Mouse (Mus musculus) testis, postnatal 10 days (tissue): ENCODE data around the gene Vdac2.

Experiments
- DNase-seq: peaks from one replicate; pipeline ENCODE4 v3.0.0; 2021; ENCODE audit warnings: low spot score

Vdac2 gene

DNA sequence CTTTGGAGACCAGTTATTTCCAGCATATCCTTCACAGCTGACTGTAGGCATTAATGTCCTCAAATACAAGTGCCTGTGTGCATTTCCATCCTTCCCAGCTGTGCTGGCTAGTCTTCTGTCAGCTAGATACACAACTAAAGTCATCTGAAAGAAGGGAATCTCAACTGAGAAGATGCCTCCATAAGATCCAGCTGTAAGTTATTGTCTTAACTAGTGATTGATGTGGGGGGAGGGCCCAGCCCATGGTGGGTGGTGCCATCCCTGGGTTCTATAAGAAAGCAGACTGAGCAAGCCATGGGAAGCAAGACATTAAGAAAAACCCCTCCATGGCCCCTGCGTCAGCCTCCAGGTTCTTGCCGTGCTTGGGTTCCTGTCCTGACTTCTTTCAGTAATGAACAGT lies at the start of gene Vdac2:
Gene Vdac2, plus strand, starts transcription at position 301 of the 400 bp plus-strand sequence.
- DNase-seq, result no peak

DNA sequence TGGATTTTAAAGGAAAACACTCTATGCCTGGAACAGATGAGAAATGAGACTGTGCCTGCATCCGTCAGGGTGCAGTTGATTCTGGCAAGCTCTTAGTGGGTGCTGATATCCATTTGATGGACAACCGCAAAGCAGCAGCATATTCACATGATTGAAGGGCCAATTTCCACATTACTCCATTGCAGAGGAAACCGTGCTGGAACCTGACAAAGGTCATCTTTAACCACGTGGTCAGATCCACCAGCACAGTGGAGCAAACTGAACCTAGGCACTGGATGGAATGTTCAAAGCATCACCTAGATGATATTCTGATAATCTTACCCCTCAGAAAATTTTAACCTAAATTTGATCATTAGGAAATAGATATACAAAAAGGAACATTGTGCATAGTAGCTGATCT lies 48.8 kb upstream of the Vdac2 start:
- DNase-seq, result no peak

DNA sequence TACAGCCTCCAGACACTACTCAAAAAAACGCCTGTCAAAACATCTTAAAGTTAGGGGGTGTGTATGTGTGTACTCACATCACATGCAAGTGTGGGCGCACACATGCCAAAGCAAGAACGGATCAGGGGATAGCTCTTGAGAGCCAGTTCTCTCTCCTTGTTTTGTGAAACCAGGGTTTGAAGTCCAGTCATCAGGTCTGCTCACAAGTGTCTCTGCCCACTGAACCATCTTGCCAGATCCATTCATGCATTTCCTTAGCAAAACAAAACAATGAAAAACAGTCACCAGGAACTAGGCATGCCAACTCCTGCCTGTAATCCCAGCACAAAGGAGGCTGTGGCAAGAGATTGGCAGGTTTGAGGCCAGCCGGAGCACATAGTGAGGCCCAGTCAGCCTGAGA lies 38.5 kb upstream of the Vdac2 start:
- DNase-seq, result no peak

DNA sequence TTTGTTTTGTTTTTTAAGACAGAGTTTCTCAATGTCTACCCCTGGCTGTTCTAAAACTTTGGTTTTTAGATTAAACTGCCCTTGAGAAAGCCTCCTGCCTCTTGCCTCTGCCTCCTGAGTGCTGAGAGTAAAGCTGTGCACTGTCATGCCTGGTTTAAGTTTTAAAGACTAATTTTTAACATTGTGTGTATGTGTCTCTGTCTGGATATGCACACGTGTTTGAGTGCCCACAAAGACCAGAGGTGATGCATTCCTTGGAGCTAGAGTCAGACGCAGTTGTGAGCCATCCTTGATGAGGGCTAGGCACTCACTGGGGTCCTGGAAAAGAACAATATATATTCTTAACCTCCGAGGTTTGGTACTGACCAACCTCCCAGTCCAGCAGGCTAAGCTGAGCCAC lies 37.7 kb upstream of the Vdac2 start:
- DNase-seq, result no peak

DNA sequence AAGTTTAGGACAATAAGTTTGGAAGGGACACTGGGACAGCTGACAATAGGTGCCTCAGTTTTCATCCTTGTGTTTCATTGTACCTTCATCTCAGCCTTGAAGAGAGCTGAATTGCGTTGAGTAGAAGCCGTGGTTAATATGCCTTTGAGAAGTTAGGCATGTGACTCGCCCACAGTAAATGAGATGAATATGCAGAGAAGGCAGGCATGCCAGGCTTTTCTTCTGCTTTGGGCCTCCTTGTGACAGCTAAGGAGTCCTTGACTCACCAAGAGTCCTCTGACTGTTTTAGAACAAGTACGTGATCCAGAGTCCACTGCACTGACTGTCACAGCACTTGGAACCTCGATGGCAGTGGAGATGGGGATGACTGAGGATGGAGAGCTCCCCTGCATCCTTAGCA lies 36.9 kb upstream of the Vdac2 start:
- no peak for DNase-seq

DNA sequence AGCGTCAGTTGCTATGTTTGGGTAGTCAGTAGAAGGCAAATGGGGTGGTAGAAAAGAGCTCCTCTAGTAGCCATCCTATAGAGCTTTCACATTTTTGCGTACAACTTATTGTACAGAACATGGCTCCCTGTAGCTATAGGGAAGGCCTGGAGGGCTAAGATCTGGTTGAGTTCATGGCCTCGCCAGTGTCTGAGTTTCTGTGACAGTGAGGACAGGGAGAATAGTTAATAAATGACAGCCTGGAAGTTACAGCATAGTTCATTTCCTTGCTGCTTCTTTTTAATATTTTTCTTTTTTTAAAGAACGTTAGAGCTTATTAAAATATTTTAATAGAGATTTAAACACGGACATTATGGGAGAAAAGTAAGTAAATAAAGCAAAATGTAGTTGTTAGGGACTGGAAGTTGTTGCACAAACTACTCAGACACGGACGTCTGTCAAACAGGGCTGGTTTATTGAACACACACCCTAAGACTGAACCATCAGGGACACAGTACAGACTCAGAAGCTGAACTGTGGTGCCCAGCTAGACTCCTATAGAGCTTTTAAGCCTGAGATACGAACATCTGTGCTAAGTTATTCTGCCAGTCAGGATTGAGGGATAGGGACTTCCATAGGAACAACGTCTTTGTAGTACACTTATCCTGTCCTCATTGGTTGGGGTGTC lies 34.3 kb upstream of the Vdac2 start:
- no peak for DNase-seq

DNA sequence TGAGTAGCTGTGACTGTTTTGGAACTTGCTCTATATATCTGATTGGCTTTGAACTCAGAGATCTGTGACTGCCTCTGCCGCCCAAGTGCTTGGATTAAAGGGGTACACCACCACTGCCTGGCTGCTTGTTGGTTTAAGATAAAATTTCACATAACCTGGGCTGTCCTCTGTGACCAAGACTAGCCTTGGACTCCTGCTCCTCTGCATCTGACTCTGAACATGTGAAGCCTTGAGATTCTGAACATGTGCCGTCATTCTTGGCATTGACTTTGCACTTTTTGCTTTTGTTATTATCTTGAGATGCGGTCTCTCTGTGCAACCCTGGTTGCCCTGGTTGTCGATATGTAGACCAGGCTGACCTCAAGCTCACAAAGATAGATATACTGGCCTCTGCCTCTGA lies 33.3 kb upstream of the Vdac2 start:
- DNase-seq, result no peak

DNA sequence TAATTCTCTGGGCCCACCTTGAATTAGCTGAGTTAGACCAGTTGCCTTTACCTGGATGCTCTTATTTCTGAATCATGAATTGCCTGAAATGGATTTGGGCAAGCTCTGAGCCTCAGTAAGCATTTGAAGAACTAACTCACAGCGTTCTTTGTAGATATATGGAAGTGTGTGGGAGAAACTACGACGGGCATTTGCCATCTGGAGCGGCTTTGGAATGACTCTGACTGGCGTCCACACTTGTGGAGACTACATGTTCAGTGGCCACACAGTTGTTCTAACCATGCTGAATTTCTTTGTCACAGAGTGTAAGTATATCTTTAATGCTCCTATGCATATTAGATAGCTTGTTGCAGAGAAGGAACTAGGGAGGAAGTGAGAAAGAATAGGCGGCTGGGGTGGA lies 32.8 kb upstream of the Vdac2 start:
- DNase-seq, result no peak

DNA sequence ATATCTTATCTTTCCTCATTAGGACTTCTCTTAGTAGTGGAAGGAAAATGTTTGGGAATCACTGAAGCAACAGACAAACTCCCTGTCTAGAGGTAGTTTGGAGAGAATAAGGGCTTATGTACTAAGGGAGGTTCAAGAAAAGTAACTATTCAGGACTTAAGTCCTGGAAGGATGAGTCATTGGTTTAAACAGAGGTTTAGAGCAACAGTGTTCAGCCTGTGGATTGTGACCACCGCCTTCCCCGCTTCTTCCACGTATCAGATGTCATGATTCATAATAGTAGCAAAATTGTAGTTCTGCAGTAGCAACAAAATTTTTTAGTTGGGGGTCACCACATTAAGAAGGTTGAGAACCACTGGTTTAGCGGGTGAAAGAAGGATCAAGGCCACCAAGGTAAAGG lies 24.4 kb upstream of the Vdac2 start:
- no peak for DNase-seq

DNA sequence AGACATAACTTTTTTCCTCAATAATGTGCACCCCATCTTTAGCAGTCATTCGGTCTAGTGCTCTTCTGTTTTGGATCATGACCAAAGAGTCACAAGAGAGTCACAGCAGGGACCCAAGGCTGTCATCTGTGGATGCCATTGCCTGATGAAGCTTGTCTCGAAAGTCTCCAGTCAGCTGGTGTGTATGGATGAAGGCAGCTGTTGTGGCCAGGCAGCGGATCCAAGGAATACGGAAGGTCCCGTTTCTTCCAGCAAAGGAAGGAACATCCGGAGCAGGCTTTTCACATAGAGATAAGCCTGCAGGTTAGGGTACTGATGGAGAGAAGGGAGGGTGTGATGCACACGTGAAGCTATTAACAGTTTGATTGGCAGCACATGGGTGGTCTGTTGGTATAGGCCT lies 23.4 kb upstream of the Vdac2 start:
- no peak for DNase-seq

DNA sequence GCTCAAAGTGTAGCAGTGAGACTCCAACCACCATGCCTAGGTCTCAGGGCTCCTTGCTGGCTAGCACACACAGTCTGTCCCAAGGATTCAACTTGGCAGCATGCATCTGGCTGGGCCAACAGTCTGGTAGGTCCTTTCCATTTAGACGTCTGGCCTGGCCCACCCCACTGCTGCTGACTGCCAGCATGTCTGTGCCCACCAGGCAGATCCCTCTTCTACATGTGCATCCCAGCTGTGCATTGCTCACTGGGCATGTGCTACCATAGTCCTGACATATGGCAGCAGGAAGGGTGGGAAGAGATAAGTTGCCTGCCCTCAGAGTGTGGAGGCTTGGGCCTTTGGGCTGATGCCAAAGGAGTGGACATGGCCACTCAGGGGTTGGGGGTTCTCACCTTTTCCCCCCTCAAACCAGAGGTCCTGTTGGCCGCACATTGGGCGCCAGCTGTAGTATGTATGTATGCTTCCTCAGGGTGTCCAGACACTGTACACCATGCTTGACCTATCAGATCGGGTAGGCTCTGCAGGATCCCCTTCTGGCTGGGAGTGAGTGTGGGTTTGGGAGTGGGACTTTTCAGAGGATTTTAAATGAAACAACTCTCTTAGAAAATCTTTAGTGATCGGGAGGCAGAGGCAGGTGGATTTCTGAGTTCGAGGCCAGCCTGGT lies 22.4 kb upstream of the Vdac2 start:
- no peak for DNase-seq

DNA sequence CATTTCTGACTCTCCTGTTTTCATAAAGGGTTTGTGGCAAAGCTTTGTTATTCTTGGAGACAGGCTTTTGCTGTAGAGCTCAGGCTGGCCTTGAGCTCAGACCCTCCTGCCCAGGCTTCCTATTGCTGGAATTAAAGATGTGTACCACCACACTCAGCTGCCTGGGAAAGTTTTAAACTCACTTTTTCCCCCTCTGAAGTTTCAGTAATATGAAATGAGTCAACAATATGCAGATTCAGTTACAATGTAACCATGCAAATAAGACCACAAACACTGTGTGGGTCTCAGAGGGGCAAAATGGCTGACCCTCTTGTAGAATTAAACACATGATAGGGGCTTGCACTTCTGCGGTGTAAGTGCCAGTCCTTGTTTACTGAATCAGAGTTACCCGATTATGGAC lies 18.8 kb upstream of the Vdac2 start:
- DNase-seq, result no peak

DNA sequence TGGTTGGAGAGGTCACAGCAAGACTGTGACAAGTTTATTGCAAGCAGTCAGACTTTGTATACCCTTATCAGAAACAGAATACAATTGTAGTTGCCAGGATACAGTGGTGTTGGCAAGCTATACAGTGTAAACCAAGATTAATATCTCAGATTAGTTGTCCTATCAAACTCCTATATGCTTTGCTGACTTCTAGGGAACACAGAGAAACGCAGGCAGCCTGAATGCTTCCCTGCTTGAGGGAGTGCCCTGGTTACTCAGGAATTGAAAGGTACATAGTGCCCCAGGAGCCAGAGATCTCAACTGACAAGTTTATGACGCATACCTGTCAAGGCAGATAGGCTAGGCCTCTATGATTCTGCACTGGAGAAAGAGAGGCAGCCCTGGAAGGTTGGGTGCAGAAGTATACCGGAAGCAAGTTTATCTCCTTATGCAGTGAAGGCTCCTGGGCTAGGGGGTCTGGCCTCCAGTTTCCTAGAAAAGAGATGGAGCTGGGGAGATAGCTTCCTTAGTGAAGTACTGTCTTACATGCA lies 18.3 kb upstream of the Vdac2 start:
- DNase-seq, result no peak

DNA sequence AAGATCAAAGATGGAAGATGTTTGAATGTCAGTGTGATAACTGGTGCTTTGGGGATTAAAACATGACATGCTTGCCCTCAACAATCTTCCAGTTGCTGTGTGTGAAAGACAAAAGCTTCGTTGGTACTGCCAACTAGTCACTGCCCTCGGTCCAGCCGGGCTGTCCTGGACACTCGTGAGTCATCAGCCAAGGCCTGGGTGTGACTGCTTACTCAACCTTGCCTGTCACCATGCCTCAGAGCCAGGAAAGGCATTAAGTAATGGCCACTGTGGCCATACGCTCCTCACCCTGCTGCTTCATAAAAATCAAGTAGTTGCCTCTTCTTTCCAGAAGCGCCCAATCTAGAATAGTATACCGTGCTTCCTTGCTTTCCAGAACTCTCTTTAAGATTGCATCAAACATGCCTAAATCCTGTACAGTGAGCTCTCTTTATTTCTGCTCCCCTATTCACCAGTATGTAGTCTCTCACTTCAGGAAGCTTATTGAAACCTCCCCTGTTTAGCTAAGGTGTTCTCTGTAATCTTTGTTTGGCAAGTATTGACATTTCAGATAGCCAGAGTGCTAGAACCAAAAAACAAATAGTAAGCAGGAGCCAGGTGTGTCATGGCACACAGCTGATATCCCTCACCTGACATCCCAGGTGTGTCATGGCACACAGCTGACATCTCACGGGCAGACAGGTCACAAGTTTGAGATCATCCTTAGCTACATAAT lies 16.7 kb upstream of the Vdac2 start:
- no peak for DNase-seq

DNA sequence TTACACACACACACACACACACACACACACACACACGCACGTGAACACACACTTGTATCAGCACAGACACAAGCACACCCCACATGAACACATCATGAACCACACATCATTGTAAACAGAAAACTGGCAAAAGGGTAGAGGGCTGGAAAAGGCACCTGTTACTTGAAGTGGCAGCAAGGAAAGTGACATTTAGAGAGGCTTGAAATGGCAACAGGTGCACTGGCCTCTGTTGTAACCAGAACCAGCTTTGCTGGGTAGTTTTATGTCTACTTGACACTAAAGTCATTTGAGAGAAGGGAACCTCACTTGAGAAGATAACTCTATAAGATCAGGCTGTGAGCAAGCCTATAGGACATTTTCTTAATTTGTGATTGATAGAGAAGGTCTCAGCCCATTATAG lies 15.6 kb upstream of the Vdac2 start:
- no peak for DNase-seq

DNA sequence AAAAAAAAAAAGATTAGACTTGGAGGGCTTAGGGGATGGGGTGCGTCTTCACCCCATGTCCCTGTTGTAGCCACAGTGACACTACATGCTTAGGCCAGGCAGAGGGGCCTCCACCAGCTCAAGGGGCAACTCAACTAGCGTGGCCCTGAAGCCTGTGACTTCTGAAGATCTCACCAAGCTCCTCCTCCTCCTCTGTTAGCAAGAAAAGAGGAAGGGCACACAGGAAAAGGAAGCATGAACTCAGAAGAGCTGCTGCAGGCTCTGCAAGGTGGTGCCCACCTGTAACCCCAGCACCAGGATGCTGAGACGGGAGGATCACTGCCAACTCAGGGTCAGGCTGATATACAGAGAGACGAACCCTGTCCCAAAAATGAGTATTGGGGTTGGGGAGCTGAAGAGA lies 13.7 kb upstream of the Vdac2 start:
- no peak for DNase-seq

DNA sequence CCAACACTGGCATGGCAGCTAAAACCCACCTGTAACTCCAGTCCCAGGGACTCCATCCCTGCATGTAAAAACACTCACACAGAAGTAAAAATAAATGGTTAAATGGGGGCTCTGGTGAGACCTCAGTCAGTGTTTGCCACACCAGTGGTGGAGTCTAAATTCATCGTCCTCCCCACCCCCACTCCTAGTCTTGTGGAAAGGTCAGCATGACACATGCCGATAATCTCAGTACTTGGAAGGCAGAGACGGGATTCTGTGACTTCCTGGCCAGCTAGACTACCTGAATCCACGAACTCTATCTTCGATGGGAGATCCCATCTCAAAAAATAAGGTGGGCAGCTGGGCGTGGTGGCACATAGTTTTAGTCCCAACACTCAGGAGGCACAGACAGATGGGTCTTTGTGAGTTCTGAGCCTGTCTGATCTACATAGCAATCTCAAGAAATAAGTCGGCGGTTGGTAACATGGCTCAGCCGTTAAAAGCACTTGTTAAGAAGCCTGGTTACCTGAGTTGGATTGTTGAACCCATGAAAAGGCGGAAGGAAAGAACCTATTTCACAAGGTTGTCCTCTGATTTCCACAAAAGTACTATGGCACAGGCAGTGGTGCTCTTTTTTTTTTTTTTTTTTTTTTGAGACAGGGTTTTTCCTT lies 13.2 kb upstream of the Vdac2 start:
- no peak for DNase-seq

DNA sequence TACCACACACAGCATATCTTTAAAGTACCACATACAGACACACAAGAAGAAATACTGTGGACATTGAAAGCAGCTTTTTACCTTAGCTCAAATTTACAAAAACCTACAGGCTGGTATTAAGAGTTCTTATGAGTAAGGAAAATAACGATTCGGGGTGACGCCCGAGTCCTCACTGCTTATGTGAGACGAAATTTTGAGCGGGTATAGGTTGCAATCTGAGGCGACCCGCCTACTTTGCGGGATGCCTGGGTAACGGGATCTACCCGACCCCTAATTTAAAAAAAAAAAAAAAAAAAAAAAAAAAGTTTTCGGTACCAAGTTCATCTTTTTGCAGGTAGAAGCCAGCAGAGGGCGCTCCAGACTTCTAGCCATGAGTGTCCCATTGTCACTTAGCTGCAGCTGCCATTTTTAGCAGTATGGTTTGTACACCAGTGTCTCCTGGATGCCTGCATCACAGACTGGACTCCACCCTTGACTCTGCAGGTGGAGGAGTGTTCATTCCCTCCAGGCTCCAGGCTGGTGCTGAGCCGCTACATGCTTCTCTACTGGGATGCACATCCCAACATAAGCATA lies 12.4 kb upstream of the Vdac2 start:
- peak; percentile 80 for DNase-seq

DNA sequence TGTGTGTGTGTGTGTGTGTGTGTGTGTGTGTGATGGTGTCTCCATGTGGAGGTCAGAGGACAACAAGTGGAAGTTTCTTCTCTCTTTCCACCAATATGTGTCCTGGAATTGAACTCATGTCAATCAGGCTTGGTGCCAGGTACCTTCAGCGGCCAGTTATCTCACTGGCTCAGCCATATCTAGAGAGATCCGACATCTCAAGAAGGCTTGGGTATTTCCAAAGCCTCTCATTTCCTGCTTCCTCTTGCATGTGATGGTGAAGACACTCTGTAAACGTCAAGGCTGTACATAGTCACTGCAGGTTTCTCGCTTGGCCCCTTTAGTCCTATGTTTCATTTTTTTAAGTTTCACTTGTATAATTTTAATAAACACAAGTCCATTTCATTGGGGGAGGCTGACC lies 11.8 kb upstream of the Vdac2 start:
- DNase-seq, result no peak

DNA sequence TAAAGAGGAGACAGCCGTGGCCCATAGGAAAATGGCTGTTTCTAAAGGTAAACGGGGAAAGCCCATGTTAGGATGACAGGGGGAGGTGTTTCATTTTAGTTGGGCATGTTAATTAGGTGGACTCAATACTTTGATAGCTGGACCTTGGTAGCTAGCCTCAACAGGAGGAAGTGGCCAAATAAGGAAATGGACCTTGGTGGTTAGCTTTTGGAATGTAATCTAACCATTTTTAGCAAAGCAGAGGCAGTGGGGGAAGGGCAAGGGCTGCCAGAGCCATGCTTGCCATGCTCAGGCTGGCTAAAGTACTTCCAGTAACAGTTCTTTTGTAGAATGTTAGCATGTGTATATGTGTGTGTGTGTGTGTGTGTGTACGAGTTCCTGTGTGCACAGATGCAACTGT lies 11.2 kb upstream of the Vdac2 start:
- DNase-seq, result no peak

DNA sequence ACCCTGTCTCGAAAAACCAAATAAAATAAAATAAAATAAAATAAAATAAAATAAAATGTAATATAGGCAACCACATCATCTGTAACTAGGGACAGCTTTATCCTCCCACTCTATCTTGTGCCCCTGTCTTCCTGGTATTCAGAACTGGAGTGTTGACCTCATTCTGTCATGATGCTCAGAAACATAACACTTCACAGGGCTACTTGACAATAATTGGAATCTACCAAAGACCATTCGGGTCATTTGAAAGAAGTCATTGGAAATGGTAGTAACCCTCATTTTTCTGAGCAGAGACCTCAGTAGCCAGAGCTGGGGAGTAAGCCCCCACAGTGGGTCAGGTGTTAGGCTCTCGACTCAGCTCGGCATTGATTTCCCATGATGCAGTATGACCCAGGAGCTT lies 10.4 kb upstream of the Vdac2 start:
- no peak for DNase-seq

DNA sequence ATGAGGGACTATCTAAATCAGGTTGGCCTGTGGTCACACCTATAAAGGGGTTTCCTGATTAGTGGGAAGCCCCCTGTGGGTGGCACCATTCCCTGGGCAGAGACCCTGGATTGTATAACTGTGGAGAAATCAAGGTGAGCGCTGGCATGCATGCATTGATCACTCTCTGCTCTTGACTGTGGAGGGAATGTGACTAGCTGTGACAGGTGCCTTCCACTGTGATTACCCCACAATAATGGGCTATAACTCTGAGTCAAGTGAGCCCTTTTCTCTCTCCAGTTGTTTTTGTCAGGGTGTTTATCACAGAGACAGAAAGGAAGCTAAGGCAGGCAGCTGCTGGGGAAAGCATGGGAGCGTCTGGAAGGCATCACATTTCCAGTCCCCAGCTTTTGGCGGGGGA lies 8.8 kb upstream of the Vdac2 start:
- no peak for DNase-seq

DNA sequence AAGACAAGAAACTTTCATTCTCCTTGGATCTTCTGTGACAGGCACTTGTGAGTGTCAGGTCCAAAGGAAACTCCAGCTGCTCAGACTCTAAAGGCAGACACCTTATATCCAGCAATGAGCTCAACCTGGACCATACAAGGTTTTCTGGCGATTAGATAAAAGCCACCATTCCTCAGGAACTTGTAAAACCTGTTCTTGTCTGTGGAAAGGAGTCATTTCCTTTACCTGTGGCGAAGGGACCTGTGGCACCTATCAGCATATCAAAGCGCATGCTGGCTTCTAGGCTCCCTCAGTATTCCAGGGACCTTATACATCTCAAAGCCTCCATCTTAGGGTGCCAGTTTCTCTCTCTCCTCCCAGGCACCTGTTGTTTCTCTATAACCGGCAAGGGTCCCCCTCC lies 7.6 kb upstream of the Vdac2 start:
- DNase-seq, result no peak
